Comparison of ENCODE assay signal across 8 mouse cellular contexts in genomic region chr6:87008887-87009286, GRCm38 (mm10). TPM values are rescaled to one million over a fixed set of nuclear protein-coding genes. Genes with fewer than 3 reads are reported as not detected.
A peak's percentile ranks its signal among the peaks of the same experiment; 100 is the strongest.
DNase-seq lines count a peak whose midpoint lies in the region; ATAC-seq lines count a peak whose summit lies in the region.

TSS of gene Nfu1 (plus strand) at chr6:87009236.

- H3K36me3 ChIP-seq in forebrain, embryonic 16.5 days (ENCODE audit: control insufficient read depth, insufficient read depth) = no peaks in the 10 kb centered on the region
- peaks cover 9% of the 10 kb centered on the region; the same call in 1 of the 2 replicates for H3K36me3 ChIP-seq in hindbrain, embryonic 14.5 days (replicated peaks; ENCODE audit: control insufficient read depth, insufficient read depth)
- peaks cover 12% of the 10 kb centered on the region for H3K36me3 ChIP-seq in liver, embryonic 15.5 days (replicated peaks)

- 79% methylated on average over 6 of the region's 6 CpGs for WGBS in forebrain, embryonic 16.5 days
- 81% methylated on average over 6 of the region's 6 CpGs for WGBS in hindbrain, embryonic 14.5 days
- WGBS in liver, embryonic 15.5 days (ENCODE audit: insufficient replicate concordance) = 63% methylated on average over 6 of the region's 6 CpGs

- H3K27me3 ChIP-seq in forebrain, embryonic 16.5 days (replicated peaks; ENCODE audit: control insufficient read depth, insufficient read depth, low read length) = no peaks in the 10 kb centered on the region
- no peaks in the 10 kb centered on the region for H3K27me3 ChIP-seq in hindbrain, embryonic 14.5 days (ENCODE audit: control insufficient read depth, insufficient read depth, low read length)
- no peaks in the 10 kb centered on the region for H3K27me3 ChIP-seq in liver, embryonic 15.5 days

- peak within 1 kb of the TSS; percentile 70 for H3K27ac ChIP-seq in forebrain, embryonic 16.5 days (ENCODE audit: low read length)
- peak within 1 kb of the TSS; percentile 85 for H3K27ac ChIP-seq in hindbrain, embryonic 14.5 days
- H3K27ac ChIP-seq in liver, embryonic 15.5 days (replicated peaks) = peak within 1 kb of the TSS; percentile 88

- peak within 1 kb of the TSS; percentile 94 for H3K9ac ChIP-seq in forebrain, embryonic 16.5 days (replicated peaks; ENCODE audit: low read depth, low read length)
- peak within 1 kb of the TSS; percentile 94 for H3K9ac ChIP-seq in hindbrain, embryonic 14.5 days
- H3K9ac ChIP-seq in liver, embryonic 15.5 days = peak within 1 kb of the TSS; percentile 91

- DNase-seq in heart, adult 18-20 months = no peak
- DNase-seq in heart, adult 11 months = no peak
- DNase-seq in R1 (ENCODE audit: low read depth, low spot score) = peak; percentile 45
- no peak for DNase-seq in hindbrain, embryonic 14.5 days (ENCODE audit: low spot score)
- no peak for DNase-seq in cerebellum, adult 11 months
- DNase-seq in right cerebral cortex, postnatal 4 days = no peak

- H3K4me2 ChIP-seq in forebrain, embryonic 16.5 days (ENCODE audit: low read length) = peak within 1 kb of the TSS; percentile 62
- peak within 1 kb of the TSS; percentile 54 for H3K4me2 ChIP-seq in hindbrain, embryonic 14.5 days (replicated peaks)
- H3K4me2 ChIP-seq in liver, embryonic 15.5 days = peak within 1 kb of the TSS; percentile 86

- H3K4me1 ChIP-seq in forebrain, embryonic 16.5 days (replicated peaks; ENCODE audit: control insufficient read depth, insufficient read depth, low read length) = peaks cover 9% of the 10 kb centered on the region
- peaks cover 8% of the 10 kb centered on the region for H3K4me1 ChIP-seq in hindbrain, embryonic 14.5 days (replicated peaks; ENCODE audit: control insufficient read depth, insufficient read depth, low read length)
- peaks cover 29% of the 10 kb centered on the region for H3K4me1 ChIP-seq in liver, embryonic 15.5 days (replicated peaks)

- ATAC-seq in forebrain, embryonic 16.5 days = no peak
- no peak for ATAC-seq in hindbrain, embryonic 14.5 days (ENCODE audit: low FRiP score)
- ATAC-seq in liver, embryonic 15.5 days (ENCODE audit: insufficient read depth) = no peak

- peak within 1 kb of the TSS; percentile 78 for H3K4me3 ChIP-seq in forebrain, embryonic 16.5 days (replicated peaks; ENCODE audit: low read length)
- H3K4me3 ChIP-seq in hindbrain, embryonic 14.5 days (replicated peaks; ENCODE audit: low read length) = peak within 1 kb of the TSS; percentile 78
- peak within 1 kb of the TSS; percentile 88 for H3K4me3 ChIP-seq in liver, embryonic 15.5 days (replicated peaks)

- H3K9me3 ChIP-seq in forebrain, embryonic 16.5 days (ENCODE audit: control insufficient read depth, low read length) = no peaks in the 10 kb centered on the region
- no peaks in the 10 kb centered on the region for H3K9me3 ChIP-seq in hindbrain, embryonic 14.5 days (ENCODE audit: control insufficient read depth, low read length)
- no peaks in the 10 kb centered on the region for H3K9me3 ChIP-seq in liver, embryonic 15.5 days (replicated peaks)

RNA-seq across cellular contexts. Expression of gene Nfu1, which starts in this region (rescaled TPM):
- 10 to 100 TPM; 78.6 to 80.5 TPM for total RNA-seq in heart, adult 18-20 months (2021)
- 99.2 and 109 TPM in 2 replicates for polyA plus RNA-seq in forebrain, embryonic 16.5 days (2015; fragmentation: Nextera tagmentation; extraction: Ambion mirVana)
- polyA plus RNA-seq in hindbrain, embryonic 14.5 days (2014; fragmentation: Nextera tagmentation; extraction: Ambion mirVana) = 137 and 146 TPM in 2 replicates
- 40.3 and 42.2 TPM in 2 replicates for polyA plus RNA-seq in liver, embryonic 15.5 days (2015; fragmentation: Nextera tagmentation; extraction: Ambion mirVana)
